Mouse (Mus musculus) CH12.LX (cell line): ENCODE data around the gene Chd1. TPM values are rescaled to one million over a fixed set of nuclear protein-coding genes. Genes with fewer than 3 reads are reported as not detected.

Source experiments
- DNase-seq: peaks from one replicate; pipeline ENCODE4 v3.0.0-alpha.2; 2013; ENCODE audit errors: extremely low read depth
- H3K27ac ChIP-seq: 2 replicates; pipeline ENCODE4 v1.5.1; 2012; ENCODE audit warnings: low read depth, mild to moderate bottlenecking, control low read depth, moderate library complexity; ENCODE audit not compliant: insufficient read depth
- H3K27me3 ChIP-seq: replicated peaks from 2 replicates; pipeline ENCODE3; 2012; ENCODE audit warnings: inconsistent platforms
- H3K36me3 ChIP-seq, 2 experiments: replicated peaks in 1 of 2; 2 replicates each; pipeline versions ENCODE3 to v1.6.1; 2012; ENCODE audit warnings: inconsistent platforms in 1 of 2, low read length in 1 of 2, mild to moderate bottlenecking in 1 of 2, mixed read lengths in 1 of 2, moderate library complexity in 1 of 2; ENCODE audit not compliant: control insufficient read depth in 1 of 2, insufficient read depth in 1 of 2
- H3K4me1 ChIP-seq, 2 experiments: 2 replicates each; pipeline ENCODE4 v1.6.1; 2012; ENCODE audit warnings: inconsistent platforms in 1 of 2, moderate library complexity in 1 of 2; ENCODE audit not compliant: insufficient read depth in 2 of 2, control insufficient read depth in 1 of 2
- H3K4me2 ChIP-seq: 2 replicates; pipeline ENCODE4 v1.6.1; 2012; ENCODE audit warnings: low read depth, mild to moderate bottlenecking, control low read depth; ENCODE audit not compliant: poor library complexity, insufficient read depth, severe bottlenecking
- H3K4me3 ChIP-seq, 3 experiments: fragments of 150-350 bp in 1 of 3; sonication (generic) in 1 of 3; replicated peaks in 1 of 3; 2 replicates each; pipeline versions ENCODE3 to v1.5.1; 2011 to 2012; ENCODE audit warnings: low read depth in 2 of 3, low read length in 2 of 3, mild to moderate bottlenecking in 2 of 3, moderate library complexity in 2 of 3, control low read depth in 1 of 3, improper control_type of control experiment in 1 of 3, inconsistent platforms in 1 of 3, mixed read lengths in 1 of 3; ENCODE audit not compliant: poor library complexity in 1 of 3
- H3K79me2 ChIP-seq: replicated peaks from 2 replicates; pipeline ENCODE4 v1.6.1; 2012; ENCODE audit warnings: mild to moderate bottlenecking, moderate library complexity; ENCODE audit not compliant: control insufficient read depth, poor library complexity, insufficient read depth, severe bottlenecking; ENCODE audit errors: extremely low read depth
- H3K9ac ChIP-seq: 2 replicates; pipeline ENCODE4 v1.6.1; 2012; ENCODE audit warnings: low read depth, mild to moderate bottlenecking, control low read depth, moderate library complexity; ENCODE audit not compliant: insufficient read depth
- H3K9me3 ChIP-seq: replicated peaks from 2 replicates; pipeline ENCODE3; 2012; ENCODE audit warnings: low read length, inconsistent platforms, mixed read lengths
- BHLHE40 ChIP-seq: IDR thresholded peaks from 2 replicates; pipeline ENCODE4 v1.6.1; 2011; ENCODE audit warnings: mild to moderate bottlenecking, low read depth, low read length, improper control_type of control experiment
- CHD1 ChIP-seq: IDR thresholded peaks from 2 replicates; pipeline ENCODE4 v1.6.1; 2012; ENCODE audit warnings: low read depth, low read length, improper control_type of control experiment, inconsistent platforms
- CHD2 ChIP-seq: IDR thresholded peaks from 2 replicates; pipeline ENCODE4 v1.6.1; 2011; ENCODE audit warnings: low read length, improper control_type of control experiment
- E2F4 ChIP-seq: IDR thresholded peaks from 2 replicates; pipeline ENCODE4 v1.6.1; 2011; ENCODE audit warnings: low read depth, low read length, improper control_type of control experiment; ENCODE audit not compliant: insufficient replicate concordance
- ELF1 ChIP-seq: IDR thresholded peaks from 2 replicates; pipeline ENCODE4 v1.6.1; 2014; ENCODE audit warnings: low read depth, mild to moderate bottlenecking, inconsistent platforms, low read length, improper control_type of control experiment
- EP300 ChIP-seq: IDR thresholded peaks from 2 replicates; pipeline ENCODE4 v1.6.1; 2011; ENCODE audit warnings: low read length, improper control_type of control experiment
- ETS1 ChIP-seq: conservative IDR thresholded peaks from 2 replicates; pipeline ENCODE4 v1.6.1; 2012; ENCODE audit warnings: low read depth, mild to moderate bottlenecking, inconsistent platforms, low read length, improper control_type of control experiment, moderate library complexity
- GABPA ChIP-seq: IDR thresholded peaks from 2 replicates; pipeline ENCODE4 v1.6.1; 2012; ENCODE audit warnings: low read depth, low read length, improper control_type of control experiment, inconsistent platforms; ENCODE audit not compliant: insufficient replicate concordance
- HCFC1 ChIP-seq: IDR thresholded peaks from 2 replicates; pipeline ENCODE4 v1.6.1; 2012; ENCODE audit warnings: low read depth, mild to moderate bottlenecking, inconsistent platforms, low read length, improper control_type of control experiment
- IRF4 ChIP-seq: IDR thresholded peaks from 2 replicates; pipeline ENCODE4 v1.6.1; 2014; ENCODE audit warnings: low read depth, mild to moderate bottlenecking, inconsistent platforms, low read length, improper control_type of control experiment
- JUND ChIP-seq: conservative IDR thresholded peaks from 2 replicates; pipeline ENCODE4 v1.6.1; 2011; ENCODE audit warnings: low read depth, low read length, improper control_type of control experiment
- KAT2A ChIP-seq: IDR thresholded peaks from 2 replicates; pipeline ENCODE4 v1.6.1; 2012; ENCODE audit warnings: low read length, improper control_type of control experiment, inconsistent platforms; ENCODE audit not compliant: insufficient replicate concordance
- MAX ChIP-seq: IDR thresholded peaks from 2 replicates; pipeline ENCODE4 v1.6.1; 2011; ENCODE audit warnings: low read length, improper control_type of control experiment
- NELFE ChIP-seq: IDR thresholded peaks from 2 replicates; pipeline ENCODE4 v1.6.1; 2011; ENCODE audit warnings: low read depth, low read length, improper control_type of control experiment
- NRF1 ChIP-seq: IDR thresholded peaks from 2 replicates; pipeline ENCODE4 v1.6.1; 2014; ENCODE audit warnings: low read depth, mild to moderate bottlenecking, inconsistent platforms, low read length, improper control_type of control experiment, moderate library complexity
- POLR2A ChIP-seq: IDR thresholded peaks from 2 replicates; pipeline ENCODE4 v1.6.1; 2011; ENCODE audit warnings: low read depth, mild to moderate bottlenecking, improper control_type of control experiment, low read length
- RAD21 ChIP-seq: IDR thresholded peaks from 2 replicates; pipeline ENCODE4 v1.6.1; 2011; ENCODE audit warnings: low read depth, mild to moderate bottlenecking, low read length, improper control_type of control experiment, moderate library complexity
- SIN3A ChIP-seq: IDR thresholded peaks from 2 replicates; pipeline ENCODE4 v1.6.1; 2012; ENCODE audit warnings: low read length, improper control_type of control experiment, inconsistent platforms
- SMC3 ChIP-seq: IDR thresholded peaks from 2 replicates; pipeline ENCODE4 v1.6.1; 2011; ENCODE audit warnings: low read depth, low read length, improper control_type of control experiment
- UBTF ChIP-seq: IDR thresholded peaks from 2 replicates; pipeline ENCODE4 v1.6.1; 2012; ENCODE audit warnings: low read depth, mild to moderate bottlenecking, inconsistent platforms, low read length, improper control_type of control experiment, moderate library complexity
- USF2 ChIP-seq: conservative IDR thresholded peaks from 2 replicates; pipeline ENCODE4 v1.6.1; 2011; ENCODE audit warnings: low read depth, low read length, improper control_type of control experiment
- ZC3H11A ChIP-seq: IDR thresholded peaks from 2 replicates; pipeline ENCODE4 v1.6.1; 2012; ENCODE audit warnings: low read depth, mild to moderate bottlenecking, inconsistent platforms, low read length, improper control_type of control experiment
- ZKSCAN1 ChIP-seq: IDR thresholded peaks from 2 replicates; pipeline ENCODE4 v1.6.1; 2012; ENCODE audit warnings: low read depth, inconsistent platforms, low read length, improper control_type of control experiment, borderline replicate concordance
- dilution Hi-C: fragments of 300-500 bp; cut with MboI; formaldehyde crosslinking; loops from 2 replicates; pipeline ENCODE4 v1.14.3; 2020; ENCODE audit warnings: low sequenced_read_pairs; ENCODE audit not compliant: extremely low pct_unique_long_range_greater_than_20kb, extremely low pct_ligation_motif_present
- in situ Hi-C: fragments of 300-500 bp; cut with MboI; formaldehyde crosslinking; loops from 3 replicates; pipeline ENCODE4 v1.14.3; 2019; ENCODE audit warnings: low sequenced_read_pairs, low pct_ligation_motif_present, low pct_unique_long_range_greater_than_20kb, mixed read lengths
- polyA plus RNA-seq: library from polyadenylated mRNA; unstranded; fragments of >175 nt; gene quantifications from 2 replicates; pipeline ENCODE4 v1.2.1, GENCODE M21; 2012; ENCODE audit warnings: low read depth; ENCODE audit not compliant: insufficient read length
- total RNA-seq, 2 experiments: library from RNA; depleted of rRNA; stranded (reverse); fragments of 300-350 nt in 1 of 2; fragments of >200 nt in 1 of 2; gene quantifications; 2 replicates each; pipeline ENCODE4 v1.2.3; 2012 to 2014

The Chd1 gene
- total and polyA plus RNA-seq, 3 experiments = 29.6 to 45.0 (median 32.0) TPM

- Histone ChIP-seq H3K27me3 (no peaks in the 10 kb centered on the region), H3K36me3 (no peaks in the 10 kb centered on the region), H3K4me1 (no peaks in the 10 kb centered on the region; a peak in 1 of 4 replicates), H3K4me3 (no peak overlapping the region), H3K9me3 (no peaks in the 10 kb centered on the region), H3K27ac (no peak overlapping the region), H3K4me2 (no peak overlapping the region), H3K9ac (no peak overlapping the region), H3K79me2 (peaks cover 14% of the 10 kb centered on the region)
- no peak for DNase-seq
- in situ Hi-C loops (loop anchor here (25.0 kb wide), 1 partner anchor 164 kb away; the partner anchor contains the start of gene Pdcd2), dilution Hi-C loops (no loop called here)
- TF ChIP-seq ZC3H11A (no peak), GABPA (no peak), RAD21 (no peak), ETS1 (no peak), NELFE (no peak), IRF4 (no peak), ELF1 (no peak)
Measured at GRCm38 (mm10) chr17:15701505-15701904, 3.3 kb upstream of the Chd1 start.

GRCm38 (mm10) chr17:15704158-15704474 is 651 bp upstream of the Chd1 start:
- Histone ChIP-seq H3K27ac (no peak overlapping the region), H3K27me3 (no peaks in the 10 kb centered on the region), H3K9me3 (no peaks in the 10 kb centered on the region), H3K36me3 (peaks cover 8 to 19% of the 10 kb centered on the region in 2 experiments), H3K9ac (peak overlapping the region; percentile 54; the same call in 1 of the 2 replicates), H3K4me2 (peak overlapping the region; percentile 90), H3K4me3 (peak overlapping the region; percentile 59 to 83 (median 70)), H3K4me1 (peaks cover 0 to 23% of the 10 kb centered on the region in 2 experiments; a peak in 2 of 4 replicates), H3K79me2 (peaks cover 34% of the 10 kb centered on the region)
- TF ChIP-seq JUND = no peak
- TF ChIP-seq SIN3A = peak; percentile 36; the same call in 1 of the 2 replicates
- in situ Hi-C loops = loop anchor here (25.0 kb wide), 1 partner anchor 167 kb away; the partner anchor contains the start of gene Pdcd2
- DNase-seq = no peak
- dilution Hi-C loops = no loop called here

- peak overlapping the region; percentile 82 for H3K4me2 ChIP-seq
- peaks cover 11 to 30% of the 10 kb centered on the region in 2 experiments for H3K36me3 ChIP-seq
- peak overlapping the region; percentile 98 for H3K9ac ChIP-seq
- dilution Hi-C loops = no loop called here
- peaks cover 0 to 33% of the 10 kb centered on the region in 2 experiments; a peak in 2 of 4 replicates for H3K4me1 ChIP-seq
- peak; percentile 57 for DNase-seq
- in situ Hi-C loops = loop anchor here (25.0 kb wide), 1 partner anchor 168 kb away; the partner anchor contains the start of gene Pdcd2
- H3K27ac ChIP-seq = peak overlapping the region; percentile 28
- H3K9me3 ChIP-seq = no peaks in the 10 kb centered on the region
- peak overlapping the region; percentile 77 to 96 (median 83) for H3K4me3 ChIP-seq
- H3K79me2 ChIP-seq = peaks cover 47% of the 10 kb centered on the region
- H3K27me3 ChIP-seq = no peaks in the 10 kb centered on the region
- TF ChIP-seq HCFC1 (peak; percentile 32; the same call in 1 of the 2 replicates), ELF1 (peak; percentile 41; the same call in 1 of the 2 replicates), MAX (no peak), NRF1 (no peak), ZKSCAN1 (no peak), RAD21 (no peak), KAT2A (no peak), UBTF (peak; percentile 43; the same call in 1 of the 2 replicates), BHLHE40 (no peak), E2F4 (no peak), POLR2A (peak; percentile 46; the same call in 1 of the 2 replicates), CHD1 (no peak), USF2 (no peak), EP300 (no peak), CHD2 (no peak), ETS1 (0 out of 2 replicates have a peak, but pooled peaks have one; percentile 17), SMC3 (no peak)
Measured at GRCm38 (mm10) chr17:15705303-15706284, 827 bp downstream of the Chd1 start.
